Mouse (Mus musculus) C2C12 (cell line): Measurements from ENCODE around the gene Txndc15. TPM values are rescaled to one million over a fixed set of nuclear protein-coding genes. Genes with fewer than 3 reads are reported as not detected.

Source experiments
- H3K27me3 ChIP-seq: one replicate; pipeline ENCODE4 v1.6.1; 2011; ENCODE audit not compliant: control insufficient read depth, insufficient read depth, insufficient read length
- H3K36me3 ChIP-seq: one replicate; pipeline ENCODE4 v1.6.1; 2011; ENCODE audit not compliant: control insufficient read depth, insufficient read depth
- H3K4me3 ChIP-seq: one replicate; pipeline ENCODE4 v1.5.1; 2011; ENCODE audit warnings: mild to moderate bottlenecking, control low read depth; ENCODE audit not compliant: poor library complexity, insufficient read depth, severe bottlenecking
- H3K79me2 ChIP-seq: one replicate; pipeline ENCODE4 v1.6.1; 2011; ENCODE audit not compliant: control insufficient read depth, insufficient read depth
- H3K79me3 ChIP-seq: one replicate; pipeline ENCODE4 v1.6.1; 2011; ENCODE audit warnings: low read depth, control low read depth
- H3ac ChIP-seq: one replicate; pipeline ENCODE3; 2011; ENCODE audit warnings: low read depth; ENCODE audit not compliant: control insufficient read depth, insufficient read length
- CEBPB ChIP-seq: IDR thresholded peaks from one replicate; pipeline ENCODE4 v1.6.1; 2011; ENCODE audit warnings: low read depth, mild to moderate bottlenecking, control low read depth, moderate library complexity
- CTCF ChIP-seq: IDR thresholded peaks from one replicate; pipeline ENCODE4 v1.5.1; 2011; ENCODE audit not compliant: control insufficient read depth, insufficient read depth, insufficient read length
- FOSL1 ChIP-seq: IDR thresholded peaks from one replicate; pipeline ENCODE4 v1.8.0; 2011; ENCODE audit warnings: mild to moderate bottlenecking, low read length; ENCODE audit not compliant: poor library complexity, insufficient read depth, severe bottlenecking
- MAX ChIP-seq: IDR thresholded peaks from one replicate; pipeline ENCODE4 v1.6.1; 2011; ENCODE audit warnings: mild to moderate bottlenecking, control low read depth
- MYOD1 ChIP-seq: IDR thresholded peaks from one replicate; pipeline ENCODE4 v1.6.1; 2011; ENCODE audit warnings: low read depth; ENCODE audit not compliant: control insufficient read depth, insufficient read length
- MYOG ChIP-seq: IDR thresholded peaks from one replicate; pipeline ENCODE4 v1.6.1; 2011; ENCODE audit not compliant: control insufficient read depth, insufficient read length; ENCODE audit errors: extremely low read depth
- USF1 ChIP-seq: IDR thresholded peaks from one replicate; pipeline ENCODE4 v1.6.1; 2011; ENCODE audit warnings: low read depth, mild to moderate bottlenecking, control low read depth, moderate library complexity
- long read RNA-seq, 2 experiments: library from polyadenylated mRNA; unstranded; transcript quantifications; one replicate each; pipeline ENCODE4 v2.0.0; 2019 to 2020
- polyA plus RNA-seq: library from polyadenylated mRNA; unstranded; fragments of >200 nt; fragmentation: generic; extraction: Trizol; gene quantifications from one replicate; pipeline ENCODE4 v1.2.1, GENCODE M21; 2012; ENCODE audit warnings: missing spikeins

The Txndc15 gene
- 34.8 TPM for polyA plus RNA-seq
- long read RNA-seq, experiment 1, transcript Txndc15-201 (5 exons, 1,527 nt): major isoform, 122 of 142 reads
- long read RNA-seq, experiment 1, partial matches to known transcripts: 8 of 142 reads
- long read RNA-seq, experiment 1, other reads (novel, unspliced or antisense): 12 of 142 reads
- long read RNA-seq, experiment 2, transcript Txndc15-201 (5 exons, 1,527 nt): major isoform, 221 of 238 reads
- long read RNA-seq, experiment 2, partial matches to known transcripts: 1 of 238 reads
- long read RNA-seq, experiment 2, other reads (novel, unspliced or antisense): 16 of 238 reads

DNA sequence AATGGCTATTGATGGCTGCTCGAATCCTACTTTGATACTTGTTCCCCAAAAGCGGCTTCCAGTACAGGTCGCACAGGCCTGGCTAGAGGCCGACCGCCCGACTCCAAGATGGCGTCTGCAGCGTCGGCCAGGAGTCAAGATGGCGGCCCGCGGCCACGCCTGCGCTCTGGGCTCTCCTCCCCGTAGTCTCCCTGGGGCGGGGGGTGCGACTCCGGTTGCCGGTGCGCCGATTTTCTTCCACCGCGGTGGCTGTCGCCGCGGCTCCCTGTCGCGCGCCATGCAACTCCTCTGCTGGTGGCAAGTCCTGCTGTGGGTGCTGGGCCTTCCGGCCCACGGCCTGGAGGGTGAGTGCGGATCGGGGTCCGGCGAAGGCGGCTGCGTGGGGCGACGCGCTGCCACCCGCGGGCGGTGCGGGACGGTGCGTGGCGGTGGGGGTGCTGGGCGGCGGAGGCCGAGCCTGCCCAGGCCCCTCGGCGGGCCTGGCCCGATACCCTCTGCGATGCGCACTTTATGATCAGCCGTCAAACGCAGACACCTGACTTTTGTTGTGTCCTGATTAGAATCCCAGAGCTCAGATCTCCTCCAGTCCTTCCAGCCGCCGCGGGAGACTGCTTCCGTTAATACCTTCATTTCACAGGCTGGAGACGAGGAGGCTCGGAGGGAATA lies at the start of gene Txndc15:
TSS of gene Txndc15 (plus strand) at position 150 of the 666 bp plus-strand sequence.
- peak within 1 kb of the TSS; percentile 84 for H3K4me3 ChIP-seq
- H3K27me3 ChIP-seq: no peaks in the 10 kb centered on the region
- H3K79me3 ChIP-seq: peaks cover 4% of the 10 kb centered on the region
- peak within 1 kb of the TSS; percentile 92 for H3ac ChIP-seq
- TF ChIP-seq USF1: no peak
- TF ChIP-seq CEBPB: no peak
- TF ChIP-seq MYOD1: no peak
- TF ChIP-seq MYOG: no peak
- TF ChIP-seq CTCF: no peak
- no peak for TF ChIP-seq MAX
- no peak for TF ChIP-seq FOSL1
- H3K36me3 ChIP-seq: peaks cover 9% of the 10 kb centered on the region
- peaks cover 25% of the 10 kb centered on the region for H3K79me2 ChIP-seq

DNA sequence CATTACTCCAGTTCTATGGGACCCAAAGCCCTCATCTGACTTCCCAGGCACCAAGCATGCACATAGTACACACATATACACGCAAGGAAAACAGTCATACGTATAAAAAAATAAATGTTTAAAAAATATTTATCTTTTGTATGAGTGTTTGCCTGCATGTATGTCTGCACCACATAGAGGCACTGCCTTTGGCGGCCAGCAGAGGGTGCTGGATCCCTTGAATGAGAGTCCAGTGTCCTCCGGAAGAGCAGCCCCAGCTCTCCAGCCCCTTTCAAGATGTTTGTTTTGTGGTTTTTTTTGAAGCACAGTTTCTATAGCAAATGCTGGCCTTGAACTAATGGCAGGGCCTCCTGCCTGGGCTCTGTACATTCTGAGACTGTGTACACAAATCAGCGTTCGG lies 45.9 kb upstream of the Txndc15 start:
- H3K4me3 ChIP-seq: no peak overlapping the region
- no peak overlapping the region for H3ac ChIP-seq
- no peaks in the 10 kb centered on the region for H3K27me3 ChIP-seq
- TF ChIP-seq FOSL1 (no peak), USF1 (no peak), MYOD1 (no peak), MAX (no peak), CTCF (no peak), MYOG (no peak), CEBPB (no peak)
- H3K79me2 ChIP-seq: no peaks in the 10 kb centered on the region
- no peaks in the 10 kb centered on the region for H3K79me3 ChIP-seq
- peaks cover 76% of the 10 kb centered on the region for H3K36me3 ChIP-seq

DNA sequence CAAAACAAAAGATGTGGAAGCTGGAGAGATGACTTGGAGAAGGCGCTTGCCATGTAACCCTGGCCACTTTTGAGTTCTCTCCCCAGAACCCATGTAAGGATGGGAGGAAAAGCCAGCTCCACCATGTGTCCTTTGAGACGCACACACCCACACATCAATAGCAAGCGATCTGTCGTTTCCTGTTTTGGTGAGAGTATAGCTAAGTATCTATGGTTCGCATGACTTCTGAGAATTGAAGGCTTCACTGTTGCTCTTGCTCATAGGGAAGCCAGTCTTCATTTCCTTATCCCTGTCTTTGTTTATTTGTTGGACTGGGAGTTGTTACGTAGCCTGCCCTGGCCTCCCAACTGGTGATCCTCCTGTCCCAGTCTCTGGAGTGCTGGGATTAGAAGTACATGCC lies 41.7 kb upstream of the Txndc15 start:
- H3K4me3 ChIP-seq: no peak overlapping the region

DNA sequence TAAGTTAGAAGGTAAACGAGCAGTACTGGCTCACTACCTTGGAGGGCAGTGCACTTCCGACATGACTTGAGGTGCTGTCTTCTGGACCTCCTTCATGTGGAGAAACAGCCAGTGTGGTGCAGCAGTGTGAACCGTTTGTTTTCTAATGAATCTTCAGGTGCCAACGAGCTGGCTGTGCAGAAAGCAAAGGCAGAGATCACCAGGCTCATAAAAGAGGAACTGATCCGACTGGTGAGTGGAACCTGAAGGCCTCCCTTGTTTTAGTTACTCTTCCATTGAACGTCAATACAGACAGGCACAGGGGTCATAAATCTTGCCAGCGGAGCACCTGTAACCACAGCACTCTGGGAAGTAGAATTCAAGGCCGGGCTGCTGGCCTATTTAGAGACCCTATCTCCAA lies 37.1 kb upstream of the Txndc15 start:
- no peak overlapping the region for H3ac ChIP-seq
- no peak overlapping the region for H3K4me3 ChIP-seq
- no peaks in the 10 kb centered on the region for H3K79me3 ChIP-seq
- peaks cover 74% of the 10 kb centered on the region for H3K36me3 ChIP-seq
- no peaks in the 10 kb centered on the region for H3K27me3 ChIP-seq
- no peaks in the 10 kb centered on the region for H3K79me2 ChIP-seq
- TF ChIP-seq MYOG (no peak), MYOD1 (no peak), FOSL1 (no peak), CEBPB (no peak), MAX (no peak), CTCF (no peak), USF1 (no peak)

More for the DNA sequence above, 41.7 kb upstream of the Txndc15 start:
- Histone ChIP-seq H3K79me3 (no peaks in the 10 kb centered on the region), H3K27me3 (no peaks in the 10 kb centered on the region), H3ac (no peak overlapping the region), H3K36me3 (peaks cover 91% of the 10 kb centered on the region), H3K79me2 (no peaks in the 10 kb centered on the region)
- TF ChIP-seq CEBPB (no peak), MYOG (no peak), MAX (no peak), USF1 (no peak), CTCF (no peak), FOSL1 (no peak)

DNA sequence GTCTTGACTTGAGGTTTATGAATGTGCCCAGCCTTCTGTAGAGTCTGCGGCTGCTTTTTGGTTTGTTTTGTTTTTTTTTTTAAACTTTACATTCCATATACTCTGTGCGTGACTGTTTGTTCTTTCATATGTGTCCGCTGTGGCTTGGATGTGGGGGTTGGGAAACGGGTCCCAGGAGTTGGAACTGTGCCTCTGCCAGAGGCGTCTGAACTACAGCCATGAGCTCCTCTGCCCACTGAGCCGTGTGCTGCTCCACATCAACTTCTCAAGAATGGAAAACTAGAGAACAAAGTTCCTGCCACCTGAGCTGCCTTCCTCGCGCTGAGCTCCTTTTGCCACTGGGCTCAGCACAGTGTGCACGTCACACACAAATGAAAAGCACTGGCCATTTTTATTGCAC lies 32.2 kb upstream of the Txndc15 start:
- Histone ChIP-seq H3K4me3 (no peak overlapping the region), H3ac (no peak overlapping the region), H3K27me3 (no peaks in the 10 kb centered on the region), H3K79me3 (no peaks in the 10 kb centered on the region), H3K79me2 (no peaks in the 10 kb centered on the region), H3K36me3 (peaks cover 34% of the 10 kb centered on the region)
- TF ChIP-seq FOSL1: no peak
- TF ChIP-seq CTCF: no peak
- TF ChIP-seq MYOD1: no peak

DNA sequence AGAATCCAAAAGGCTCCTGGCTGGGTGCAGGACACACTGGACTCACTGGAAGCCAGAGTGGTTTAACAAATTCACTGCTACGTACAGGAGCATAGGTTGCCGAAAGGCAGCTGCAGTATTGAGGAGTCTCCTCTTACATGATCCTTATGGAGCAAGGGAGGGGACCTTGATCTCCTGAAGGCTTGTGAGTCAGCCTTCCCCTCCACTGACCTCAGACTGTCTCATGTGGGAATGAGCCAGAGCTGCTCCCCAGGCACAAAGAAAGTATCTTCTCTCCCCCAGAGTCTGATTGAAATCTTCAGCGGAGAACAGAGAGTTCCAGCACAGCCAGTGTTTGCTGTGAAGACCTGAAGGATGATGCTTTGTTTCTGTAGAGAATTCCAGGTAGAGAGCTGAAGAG lies 30.9 kb upstream of the Txndc15 start:
- H3ac ChIP-seq: no peak overlapping the region
- H3K4me3 ChIP-seq: no peak overlapping the region
- H3K36me3 ChIP-seq: peaks cover 24% of the 10 kb centered on the region
- H3K27me3 ChIP-seq: no peaks in the 10 kb centered on the region
- TF ChIP-seq MYOD1 (no peak), CEBPB (no peak), MYOG (no peak), USF1 (no peak), CTCF (no peak), MAX (no peak), FOSL1 (no peak)
- H3K79me2 ChIP-seq: no peaks in the 10 kb centered on the region
- H3K79me3 ChIP-seq: no peaks in the 10 kb centered on the region
